Mouse (Mus musculus) heart, adult 2 months (tissue): ENCODE data around the gene Olfr10. TPM values are rescaled to one million over a fixed set of nuclear protein-coding genes. Genes with fewer than 3 reads are reported as not detected.
A peak's percentile ranks its signal among the peaks of the same experiment; 100 is the strongest.
"Not testable (repeated sequence)": the region's sequence is repeated elsewhere in the genome, so short reads cannot be mapped to it uniquely, and the experiment has no call there.

Experiments
- DNase-seq, 2 experiments: peaks; one replicate each; pipeline ENCODE4 v3.0.0; 2021
- H3K27ac ChIP-seq: fragments of 200-600 bp; 2 replicates; pipeline ENCODE4 v1.8.1; 2022
- H3K27me3 ChIP-seq: fragments of 200-500 bp; 2 replicates; pipeline ENCODE4 v1.6.1; 2012; ENCODE audit warnings: mild to moderate bottlenecking, low read length, inconsistent platforms, mixed read lengths; ENCODE audit not compliant: control insufficient read depth, insufficient read depth
- H3K36me3 ChIP-seq: fragments of 200-500 bp; 2 replicates; pipeline ENCODE4 v1.6.1; 2012; ENCODE audit warnings: low read length, inconsistent platforms; ENCODE audit not compliant: control insufficient read depth, insufficient read depth
- H3K4me1 ChIP-seq: fragments of 200-500 bp; 2 replicates; pipeline ENCODE4 v1.6.1; 2011; ENCODE audit warnings: low read length; ENCODE audit not compliant: control insufficient read depth, insufficient read depth
- H3K4me3 ChIP-seq: fragments of 200-600 bp; 2 replicates; pipeline ENCODE4 v1.8.1; 2022
- H3K79me2 ChIP-seq: fragments of 200-500 bp; replicated peaks from 2 replicates; pipeline ENCODE4 v1.6.1; 2012; ENCODE audit warnings: mild to moderate bottlenecking, inconsistent platforms, low read length, moderate library complexity, mixed read lengths; ENCODE audit not compliant: control insufficient read depth, insufficient read depth
- H3K9ac ChIP-seq: fragments of 200-500 bp; 2 replicates; pipeline ENCODE4 v1.6.1; 2012; ENCODE audit warnings: low read depth, mild to moderate bottlenecking, control low read depth, inconsistent platforms, low read length, mixed read lengths
- CTCF ChIP-seq: fragments of 200-600 bp; IDR thresholded peaks from 2 replicates; pipeline ENCODE4 v1.8.1; 2022; ENCODE audit warnings: antibody characterized with exemption, mild to moderate bottlenecking, moderate library complexity
- EP300 ChIP-seq: fragments of 200-500 bp; IDR thresholded peaks from 2 replicates; pipeline ENCODE4 v1.6.1; 2011; ENCODE audit warnings: low read depth, low read length, control low read depth; ENCODE audit not compliant: insufficient read depth
- POLR2A ChIP-seq: fragments of 200-500 bp; IDR thresholded peaks from 2 replicates; pipeline ENCODE4 v1.6.1; 2011; ENCODE audit warnings: mild to moderate bottlenecking, low read depth, low read length, control low read depth; ENCODE audit not compliant: insufficient read depth
- WGBS: fragments of 180-500 bp; shearing (Covaris S2); methylation state at CpG from one replicate; pipeline ENCODE4 v1.1.7; 2018; 5-methylcytosine and 5-hydroxymethylcytosine counted together
- intact Hi-C: fragments of 180-260 bp; cut with DNase I; formaldehyde crosslinking; loops from one replicate; pipeline ENCODE4 v1.15.1; 2025
- polyA plus RNA-seq: library from polyadenylated mRNA; depleted of rRNA; stranded (reverse); fragments of >200 nt; gene quantifications from 2 replicates; pipeline ENCODE4 v1.2.3, GENCODE M21; 2012
- total RNA-seq, 2 experiments: library from RNA; stranded (reverse); gene quantifications; 2 replicates each; pipeline ENCODE4 v1.2.3; 2021

The Olfr10 gene
- total and polyA plus RNA-seq, 3 experiments, result not detected

GRCm38 (mm10) chr11:49267970-49268579, 36.5 kb upstream of the Olfr10 start:
- H3K4me3 ChIP-seq, result no peak overlapping the region
- H3K27me3 ChIP-seq, result no peaks in the 10 kb centered on the region
- no peak overlapping the region for H3K9ac ChIP-seq
- no peaks in the 10 kb centered on the region for H3K79me2 ChIP-seq
- intact Hi-C loops, result loop anchor here (5.0 kb wide), 1 partner anchor 396 kb away; the partner anchor contains the start of gene Irgm1
- peaks cover 3% of the 10 kb centered on the region for H3K4me1 ChIP-seq
- TF ChIP-seq POLR2A (no peak), EP300 (no peak), CTCF (no peak)
- no peak for DNase-seq
- peak overlapping the region; percentile 66 for H3K27ac ChIP-seq
- WGBS, result 50% methylated on average over 15 of the region's 15 CpGs
- no peaks in the 10 kb centered on the region for H3K36me3 ChIP-seq

GRCm38 (mm10) chr11:49269761-49270160, 34.8 kb upstream of the Olfr10 start:
- 92% methylated on average over 9 of the region's 9 CpGs for WGBS
- intact Hi-C loops, result loop anchor here (5.0 kb wide), 2 partner anchors 397 to 482 kb away; partner anchors contain the start of gene Irgm1
- H3K27me3 ChIP-seq, result no peaks in the 10 kb centered on the region
- no peak for DNase-seq
- H3K4me3 ChIP-seq, result no peak overlapping the region
- peaks cover 3% of the 10 kb centered on the region; the same call in 1 of the 2 replicates for H3K4me1 ChIP-seq
- no peak for TF ChIP-seq CTCF
- TF ChIP-seq POLR2A, result no peak
- TF ChIP-seq EP300, result no peak
- H3K27ac ChIP-seq, result no peak overlapping the region
- H3K79me2 ChIP-seq, result no peaks in the 10 kb centered on the region
- H3K36me3 ChIP-seq, result no peaks in the 10 kb centered on the region
- no peak overlapping the region for H3K9ac ChIP-seq

- TF ChIP-seq EP300, result no peak
- TF ChIP-seq CTCF, result no peak
- TF ChIP-seq POLR2A, result no peak
- no peak for DNase-seq
- Histone ChIP-seq H3K4me1 (peaks cover 3% of the 10 kb centered on the region; the same call in 1 of the 2 replicates), H3K9ac (no peak overlapping the region), H3K27ac (no peak overlapping the region), H3K4me3 (no peak overlapping the region), H3K79me2 (no peaks in the 10 kb centered on the region), H3K27me3 (no peaks in the 10 kb centered on the region), H3K36me3 (no peaks in the 10 kb centered on the region)
- WGBS, result 84% methylated on average over 4 of the region's 4 CpGs
- intact Hi-C loops, result loop anchor here (5.0 kb wide), 1 partner anchor 483 kb away; no protein-coding TSS in a partner anchor
These were observed 34.2 kb upstream of the Olfr10 start for GRCm38 (mm10) chr11:49270368-49270767.

GRCm38 (mm10) chr11:49271334-49271733, 33.2 kb upstream of the Olfr10 start:
- no peak overlapping the region for H3K27ac ChIP-seq
- no peaks in the 10 kb centered on the region for H3K79me2 ChIP-seq
- 33% methylated on average over 7 of the region's 7 CpGs for WGBS
- H3K4me3 ChIP-seq, result no peak overlapping the region
- intact Hi-C loops, result loop anchor here (1.0 to 5.0 kb wide), 2 partner anchors 82 to 484 kb away; no protein-coding TSS in a partner anchor
- peak in 1 of 2 experiments; percentile 45 for DNase-seq
- peaks cover 3% of the 10 kb centered on the region; the same call in 1 of the 2 replicates for H3K4me1 ChIP-seq
- H3K36me3 ChIP-seq, result no peaks in the 10 kb centered on the region
- TF ChIP-seq CTCF (peak; percentile 85), EP300 (no peak), POLR2A (no peak)
- no peaks in the 10 kb centered on the region for H3K27me3 ChIP-seq
- H3K9ac ChIP-seq, result no peak overlapping the region

- H3K9ac ChIP-seq, result no peak overlapping the region
- no peaks in the 10 kb centered on the region for H3K36me3 ChIP-seq
- no peaks in the 10 kb centered on the region for H3K4me1 ChIP-seq
- no peaks in the 10 kb centered on the region for H3K79me2 ChIP-seq
- no peak overlapping the region for H3K4me3 ChIP-seq
- WGBS, result 69% methylated on average over 11 of the region's 11 CpGs
- no peak for TF ChIP-seq EP300
- TF ChIP-seq CTCF, result no peak
- TF ChIP-seq POLR2A, result no peak
- no peak overlapping the region for H3K27ac ChIP-seq
- intact Hi-C loops, result loop anchor here (2.0 to 5.0 kb wide), 2 partner anchors 169 to 487 kb away; no protein-coding TSS in a partner anchor
- no peaks in the 10 kb centered on the region for H3K27me3 ChIP-seq
- DNase-seq, result no peak
These were observed 30.6 kb upstream of the Olfr10 start for GRCm38 (mm10) chr11:49273834-49274519.

- Histone ChIP-seq H3K36me3 (no peaks in the 10 kb centered on the region), H3K79me2 (no peaks in the 10 kb centered on the region), H3K27me3 (no peaks in the 10 kb centered on the region), H3K4me1 (no peaks in the 10 kb centered on the region), H3K9ac (no peak within 1 kb of the TSS), H3K4me3 (no peak within 1 kb of the TSS), H3K27ac (no peak within 1 kb of the TSS)
- 76% methylated on average over 3 of the region's 3 CpGs for WGBS
- intact Hi-C loops, result no loop called here
- DNase-seq, result no peak
- TF ChIP-seq POLR2A (no peak), CTCF (no peak), EP300 (no peak)
These were observed 26.3 kb upstream of the Olfr10 start, which contains the start of gene Olfr1393 for GRCm38 (mm10) chr11:49278222-49278621. Olfr1393 (plus strand) TSS chr11:49278304.

GRCm38 (mm10) chr11:49284982-49285381, 19.6 kb upstream of the Olfr10 start, which contains the start of gene Olfr1392:
Olfr1392 (plus strand) TSS chr11:49285282.
- H3K27ac ChIP-seq, H3K4me3 ChIP-seq, DNase-seq, H3K4me1 ChIP-seq, intact Hi-C loops, H3K9ac ChIP-seq, H3K27me3 ChIP-seq, H3K79me2 ChIP-seq, H3K36me3 ChIP-seq: not testable (repeated sequence)
- 48% methylated on average over 1 of the region's 1 CpGs for WGBS
